Mouse (Mus musculus) embryonic facial prominence, embryonic 15.5 days (tissue): ENCODE measurements around the gene Gng12. TPM values are rescaled to one million over a fixed set of nuclear protein-coding genes. Genes with fewer than 3 reads are reported as not detected.

ENCODE experiments used
- ATAC-seq: fragments of 200-750 bp; cut with Nextera tagmentation; 2 replicates; pipeline ENCODE4 v1.8.0; 2017; ENCODE audit warnings: low read depth, moderate TSS enrichment; ENCODE audit not compliant: insufficient number of reproducible peaks, low FRiP score, low TSS enrichment
- H3K27ac ChIP-seq: fragments of 300-500 bp; sonication (generic); replicated peaks from 2 replicates; pipeline ENCODE4 v1.5.1; 2015; ENCODE audit warnings: mild to moderate bottlenecking, inconsistent platforms
- H3K27me3 ChIP-seq: fragments of 300-500 bp; sonication (generic); 2 replicates; pipeline ENCODE4 v1.6.1; 2015; ENCODE audit warnings: inconsistent platforms
- H3K36me3 ChIP-seq: fragments of 300-500 bp; sonication (generic); 2 replicates; pipeline ENCODE4 v1.6.1; 2015; ENCODE audit warnings: mild to moderate bottlenecking, inconsistent platforms
- H3K4me1 ChIP-seq: fragments of 300-500 bp; sonication (generic); 2 replicates; pipeline ENCODE4 v1.6.1; 2015; ENCODE audit warnings: inconsistent platforms
- H3K4me2 ChIP-seq: fragments of 300-500 bp; sonication (generic); replicated peaks from 2 replicates; pipeline ENCODE4 v1.6.1; 2015; ENCODE audit warnings: mild to moderate bottlenecking, inconsistent platforms
- H3K4me3 ChIP-seq: fragments of 300-500 bp; sonication (generic); replicated peaks from 2 replicates; pipeline ENCODE4 v1.5.1; 2015; ENCODE audit warnings: mild to moderate bottlenecking, inconsistent platforms
- H3K9ac ChIP-seq: fragments of 300-500 bp; sonication (generic); 2 replicates; pipeline ENCODE4 v1.6.1; 2015; ENCODE audit warnings: inconsistent platforms
- H3K9me3 ChIP-seq: fragments of 300-500 bp; sonication (generic); replicated peaks from 2 replicates; pipeline ENCODE4 v1.6.1; 2016; ENCODE audit warnings: inconsistent platforms
- WGBS: fragments of 180-500 bp; shearing (Covaris S2); methylation state at CpG from one replicate; pipeline ENCODE4 v1.1.7; 2015; 5-methylcytosine and 5-hydroxymethylcytosine counted together
- polyA plus RNA-seq: library from polyadenylated mRNA; unstranded; fragments of >200 nt; fragmentation: Nextera tagmentation; extraction: Ambion mirVana; gene quantifications from 2 replicates; pipeline ENCODE4 v1.2.1, GENCODE M21; 2015

The Gng12 gene
- polyA plus RNA-seq, 1 experiment from 2014 or later, result 93.6 TPM

- Histone ChIP-seq H3K9me3 (no peaks in the 10 kb centered on the region), H3K9ac (no peak overlapping the region), H3K4me1 (no peaks in the 10 kb centered on the region), H3K4me3 (no peak overlapping the region), H3K36me3 (no peaks in the 10 kb centered on the region), H3K4me2 (no peak overlapping the region), H3K27me3 (no peaks in the 10 kb centered on the region), H3K27ac (no peak overlapping the region)
- 82% methylated on average over 5 of the region's 5 CpGs for WGBS
- no peak for ATAC-seq
Measured at GRCm38 (mm10) chr6:67060057-67060456, 163.9 kb downstream of the Gng12 start.

DNA sequence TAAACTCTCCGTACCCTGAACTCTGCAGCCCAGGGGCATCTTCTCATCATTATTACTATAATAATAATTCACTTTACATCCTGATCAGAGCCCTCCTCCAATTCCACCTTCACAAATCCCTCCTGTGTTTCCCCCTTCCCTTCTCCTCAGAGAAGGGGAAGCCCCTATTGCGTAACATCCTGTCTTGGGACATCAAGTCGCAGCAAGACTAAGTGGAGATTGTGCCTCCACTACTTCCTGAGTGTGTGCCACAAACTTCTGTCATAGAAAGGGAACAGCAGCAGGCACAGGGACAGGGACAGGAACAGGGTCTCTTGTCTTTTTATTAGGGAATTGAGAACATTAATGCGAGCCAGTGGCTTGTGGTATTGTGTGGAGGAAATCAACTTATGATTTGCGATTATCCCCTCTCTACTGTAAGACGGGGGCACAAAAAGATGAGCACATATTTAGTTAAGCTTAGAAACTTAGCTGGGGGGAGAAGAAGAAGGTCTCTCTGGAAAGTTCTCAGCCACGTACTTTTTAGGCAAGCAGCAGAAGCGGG, 173.1 kb downstream of the Gng12 start:
- ATAC-seq, result no peak

DNA sequence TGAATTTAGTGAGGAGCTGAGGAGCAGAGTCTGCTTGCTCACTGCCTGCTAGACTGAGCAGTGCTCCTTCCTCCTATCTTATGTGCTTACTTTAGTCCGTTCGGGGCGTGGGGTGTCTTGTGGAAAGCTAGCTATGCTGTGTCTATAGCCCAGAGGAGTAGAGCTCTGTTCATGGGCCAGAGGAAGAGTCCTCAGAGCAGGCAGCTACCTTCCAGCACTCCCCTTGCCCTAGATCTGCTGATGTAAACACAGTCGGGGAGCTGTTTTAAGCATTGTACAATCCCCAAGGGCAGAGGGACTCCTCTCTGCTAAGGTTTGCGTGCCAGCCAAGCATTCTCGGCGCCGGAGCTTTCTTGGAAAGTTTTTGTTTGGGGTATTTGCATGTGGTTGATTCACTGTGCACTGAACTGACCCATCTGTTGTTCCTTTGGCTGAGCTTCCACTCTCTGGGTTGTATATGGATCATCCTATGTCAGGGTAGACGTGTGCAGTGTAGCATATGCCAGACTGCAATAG, 173.7 kb downstream of the Gng12 start:
- Histone ChIP-seq H3K4me2 (no peak overlapping the region), H3K27ac (no peak overlapping the region), H3K36me3 (no peaks in the 10 kb centered on the region), H3K9me3 (no peaks in the 10 kb centered on the region), H3K27me3 (no peaks in the 10 kb centered on the region), H3K4me1 (peaks cover 15% of the 10 kb centered on the region), H3K4me3 (no peak overlapping the region), H3K9ac (no peak overlapping the region)
- WGBS, result 33% methylated on average over 9 of the region's 9 CpGs
- ATAC-seq, result no peak

More for the DNA sequence above, 173.1 kb downstream of the Gng12 start:
- Histone ChIP-seq H3K27me3 (no peaks in the 10 kb centered on the region), H3K9ac (no peak overlapping the region), H3K4me3 (no peak overlapping the region), H3K4me1 (peaks cover 15% of the 10 kb centered on the region), H3K27ac (no peak overlapping the region), H3K36me3 (no peaks in the 10 kb centered on the region), H3K4me2 (no peak overlapping the region), H3K9me3 (no peaks in the 10 kb centered on the region)
- WGBS, result 69% methylated on average over 8 of the region's 8 CpGs

Other genes starting within 250 kb of the Gng12 start
- not detected in 2 replicates for gene Vmn1r35, start 210.5 kb upstream of the Gng12 start, polyA plus RNA-seq
- not detected in 2 replicates for gene Vmn1r36, start 177.2 kb upstream of the Gng12 start, polyA plus RNA-seq
- 0.21 TPM in 1 of 2 replicates, not detected in the other for gene Vmn1r37, start 167.0 kb upstream of the Gng12 start, polyA plus RNA-seq
- gene Vmn1r38, start 113.8 kb upstream of the Gng12 start, polyA plus RNA-seq, result not detected in 2 replicates
- not detected in 2 replicates for gene Vmn1r39, start 85.8 kb upstream of the Gng12 start, polyA plus RNA-seq
- 14.9 and 18.5 TPM in 2 replicates for gene Gadd45a, start 141.1 kb downstream of the Gng12 start, polyA plus RNA-seq